Mouse (Mus musculus) liver, embryonic 16.5 days (tissue): Measurements from ENCODE around the gene Gpr176. TPM values are rescaled to one million over a fixed set of nuclear protein-coding genes. Genes with fewer than 3 reads are reported as not detected.

Experiments
- ATAC-seq: fragments of 200-750 bp; cut with Nextera tagmentation; 2 replicates; pipeline ENCODE4 v1.8.0; 2017; ENCODE audit warnings: low read depth, mild to moderate bottlenecking, moderate number of reproducible peaks, moderate library complexity
- H3K27ac ChIP-seq: fragments of 300-500 bp; sonication (generic); 2 replicates; pipeline ENCODE4 v1.5.1; 2014; ENCODE audit warnings: mild to moderate bottlenecking, low read length
- H3K27me3 ChIP-seq: fragments of 300-500 bp; sonication (generic); 2 replicates; pipeline ENCODE4 v1.6.1; 2014; ENCODE audit warnings: low read depth, low read length, mixed read lengths; ENCODE audit not compliant: control insufficient read depth, insufficient read depth
- H3K36me3 ChIP-seq: fragments of 300-500 bp; sonication (generic); 2 replicates; pipeline ENCODE4 v1.6.1; 2014; ENCODE audit warnings: mild to moderate bottlenecking; ENCODE audit not compliant: control insufficient read depth, insufficient read depth
- H3K4me1 ChIP-seq: fragments of 300-500 bp; sonication (generic); 2 replicates; pipeline ENCODE4 v1.6.1; 2014; ENCODE audit warnings: low read depth, low read length, mixed read lengths; ENCODE audit not compliant: control insufficient read depth
- H3K4me2 ChIP-seq: fragments of 300-500 bp; sonication (generic); 2 replicates; pipeline ENCODE4 v1.6.1; 2014; ENCODE audit warnings: low read depth, low read length, mixed read lengths
- H3K4me3 ChIP-seq: fragments of 300-500 bp; sonication (generic); 2 replicates; pipeline ENCODE4 v1.5.1; 2014; ENCODE audit warnings: low read depth, mild to moderate bottlenecking, low read length
- H3K9ac ChIP-seq: fragments of 300-500 bp; sonication (generic); 2 replicates; pipeline ENCODE4 v1.6.1; 2014; ENCODE audit warnings: low read depth, low read length
- H3K9me3 ChIP-seq: fragments of 300-500 bp; sonication (generic); replicated peaks from 2 replicates; pipeline ENCODE4 v1.6.1; 2016; ENCODE audit warnings: low read length; ENCODE audit not compliant: control insufficient read depth
- WGBS: fragments of 180-500 bp; shearing (Covaris S2); extraction: QIAGEN DNeasy Blood & Tissue Kit; methylation state at CpG from one replicate; pipeline ENCODE4 v1.1.7; 2014; ENCODE audit not compliant: insufficient replicate concordance; 5-methylcytosine and 5-hydroxymethylcytosine counted together
- polyA plus RNA-seq: library from polyadenylated mRNA; unstranded; fragments of >200 nt; fragmentation: Nextera tagmentation; extraction: Ambion mirVana; gene quantifications from 2 replicates; pipeline ENCODE4 v1.2.1, GENCODE M21; 2015

The Gpr176 gene
- polyA plus RNA-seq, 1 experiment from 2014 or later = 0.09 TPM

DNA sequence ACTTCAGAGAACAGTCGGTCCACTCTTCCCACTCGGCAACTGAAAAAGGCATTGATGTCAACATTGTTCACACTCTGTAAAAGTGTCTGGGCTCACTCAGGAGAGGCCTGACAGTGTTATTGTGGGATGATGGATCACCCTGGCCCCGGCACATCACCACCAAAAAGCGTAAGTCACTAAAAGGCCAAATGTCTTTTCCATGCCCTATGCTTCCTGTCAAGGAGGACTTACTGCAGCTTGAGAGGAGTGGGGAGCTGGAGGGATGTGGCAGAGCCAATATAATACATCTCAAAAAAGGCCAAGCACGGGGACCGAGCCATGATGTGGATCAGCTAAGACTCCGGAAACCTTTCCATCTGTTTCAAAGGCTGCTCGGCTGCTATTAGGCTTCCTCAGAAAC is 118.7 kb downstream of the Gpr176 start:
- Histone ChIP-seq H3K27me3 (no peaks in the 10 kb centered on the region), H3K4me3 (no peak overlapping the region), H3K4me1 (no peaks in the 10 kb centered on the region), H3K4me2 (no peak overlapping the region), H3K9me3 (no peaks in the 10 kb centered on the region), H3K27ac (no peak overlapping the region), H3K36me3 (no peaks in the 10 kb centered on the region), H3K9ac (no peak overlapping the region)
- 67% methylated on average over 8 of the region's 8 CpGs for WGBS
- ATAC-seq = no peak

DNA sequence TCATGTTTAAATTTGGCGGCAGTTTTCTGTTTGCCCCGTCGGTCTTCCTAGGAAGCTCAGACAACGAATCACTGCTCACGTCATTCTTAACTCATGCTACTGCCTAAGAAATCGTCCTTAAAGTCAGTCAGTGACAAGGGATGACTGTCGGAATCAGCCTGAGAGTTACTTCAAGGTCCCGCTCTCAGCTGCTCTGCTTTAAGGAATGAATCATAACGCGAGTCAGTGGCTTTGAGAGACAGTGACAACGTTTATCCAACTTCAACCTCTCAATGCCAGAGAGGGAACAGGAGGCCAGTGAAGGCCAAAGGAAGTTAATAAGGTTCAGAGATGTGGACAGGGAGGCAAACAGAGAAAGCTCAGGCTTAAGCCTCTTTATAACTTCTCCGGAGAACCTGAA is 124.3 kb downstream of the Gpr176 start:
- H3K4me2 ChIP-seq = no peak overlapping the region
- no peak for ATAC-seq
- WGBS = 63% methylated on average over 12 of the region's 12 CpGs
- H3K27me3 ChIP-seq = no peaks in the 10 kb centered on the region
- no peaks in the 10 kb centered on the region for H3K9me3 ChIP-seq
- no peak overlapping the region for H3K27ac ChIP-seq
- H3K4me3 ChIP-seq = no peak overlapping the region
- no peak overlapping the region for H3K9ac ChIP-seq
- H3K36me3 ChIP-seq = no peaks in the 10 kb centered on the region
- H3K4me1 ChIP-seq = no peaks in the 10 kb centered on the region

GRCm38 (mm10) chr2:118248016-118248415 is 125.2 kb downstream of the Gpr176 start:
- no peak overlapping the region for H3K9ac ChIP-seq
- H3K27me3 ChIP-seq = no peaks in the 10 kb centered on the region
- H3K4me3 ChIP-seq = no peak overlapping the region
- no peaks in the 10 kb centered on the region for H3K9me3 ChIP-seq
- 22% methylated on average over 2 of the region's 2 CpGs for WGBS
- ATAC-seq = peak; percentile 37; the same call in 1 of the 2 replicates
- H3K4me1 ChIP-seq = no peaks in the 10 kb centered on the region
- no peaks in the 10 kb centered on the region for H3K36me3 ChIP-seq
- no peak overlapping the region for H3K27ac ChIP-seq
- H3K4me2 ChIP-seq = no peak overlapping the region

- Histone ChIP-seq H3K4me3 (no peak overlapping the region), H3K27ac (no peak overlapping the region), H3K4me1 (no peaks in the 10 kb centered on the region), H3K9ac (no peak overlapping the region), H3K9me3 (no peaks in the 10 kb centered on the region), H3K27me3 (no peaks in the 10 kb centered on the region), H3K4me2 (no peak overlapping the region), H3K36me3 (no peaks in the 10 kb centered on the region)
- 9% methylated on average over 10 of the region's 10 CpGs for WGBS
- ATAC-seq = no peak
Measured at GRCm38 (mm10) chr2:118245914-118246313, 127.3 kb downstream of the Gpr176 start.

DNA sequence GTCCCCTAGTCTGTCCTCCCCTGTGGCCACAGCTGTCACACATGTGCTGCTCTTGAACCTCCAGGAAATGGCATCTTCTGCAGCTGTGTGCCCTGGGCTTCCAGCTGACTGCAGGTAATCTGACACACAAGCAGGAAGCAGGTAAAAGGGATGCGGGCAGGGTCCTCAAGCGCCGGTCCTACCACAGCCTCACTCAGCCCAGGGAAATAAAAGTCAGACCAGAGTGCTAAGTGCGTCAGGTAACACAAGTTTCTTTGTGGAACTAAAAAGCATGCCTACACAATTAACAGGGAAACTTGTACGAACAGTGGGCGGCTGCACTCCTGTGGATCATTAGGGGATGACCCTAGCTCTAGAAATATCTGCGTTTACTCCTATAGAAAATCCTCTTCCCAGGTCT is 137.0 kb downstream of the Gpr176 start:
- H3K27ac ChIP-seq = no peak overlapping the region
- no peaks in the 10 kb centered on the region for H3K36me3 ChIP-seq
- WGBS = 65% methylated on average over 7 of the region's 7 CpGs
- H3K9me3 ChIP-seq = no peaks in the 10 kb centered on the region
- ATAC-seq = no peak
- H3K4me1 ChIP-seq = no peaks in the 10 kb centered on the region
- no peak overlapping the region for H3K9ac ChIP-seq
- no peaks in the 10 kb centered on the region for H3K27me3 ChIP-seq
- H3K4me2 ChIP-seq = no peak overlapping the region
- no peak overlapping the region for H3K4me3 ChIP-seq

DNA sequence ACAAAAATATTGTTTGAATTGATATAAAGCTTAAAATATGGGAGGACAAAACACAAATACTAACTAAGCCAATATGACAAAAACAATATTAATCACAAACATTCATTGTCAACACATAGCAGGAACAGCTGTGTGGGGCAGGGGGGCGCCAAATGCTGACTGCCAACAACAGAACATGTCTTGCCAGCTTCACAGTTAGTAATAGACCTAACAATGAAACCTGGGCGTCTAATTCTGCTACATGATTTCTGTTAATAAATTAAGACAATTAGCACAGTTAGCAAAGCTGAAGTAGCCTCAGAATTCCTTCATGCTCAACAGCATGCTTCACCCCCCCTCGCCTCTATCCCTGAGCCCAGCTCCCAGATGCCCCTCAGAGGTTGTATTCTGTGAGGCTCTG is 137.6 kb downstream of the Gpr176 start:
- ATAC-seq = no peak
- H3K4me2 ChIP-seq = no peak overlapping the region
- no peaks in the 10 kb centered on the region for H3K9me3 ChIP-seq
- 56% methylated on average over 3 of the region's 3 CpGs for WGBS
- no peak overlapping the region for H3K4me3 ChIP-seq
- no peaks in the 10 kb centered on the region for H3K36me3 ChIP-seq
- H3K27me3 ChIP-seq = no peaks in the 10 kb centered on the region
- H3K4me1 ChIP-seq = no peaks in the 10 kb centered on the region
- H3K9ac ChIP-seq = no peak overlapping the region
- H3K27ac ChIP-seq = no peak overlapping the region

DNA sequence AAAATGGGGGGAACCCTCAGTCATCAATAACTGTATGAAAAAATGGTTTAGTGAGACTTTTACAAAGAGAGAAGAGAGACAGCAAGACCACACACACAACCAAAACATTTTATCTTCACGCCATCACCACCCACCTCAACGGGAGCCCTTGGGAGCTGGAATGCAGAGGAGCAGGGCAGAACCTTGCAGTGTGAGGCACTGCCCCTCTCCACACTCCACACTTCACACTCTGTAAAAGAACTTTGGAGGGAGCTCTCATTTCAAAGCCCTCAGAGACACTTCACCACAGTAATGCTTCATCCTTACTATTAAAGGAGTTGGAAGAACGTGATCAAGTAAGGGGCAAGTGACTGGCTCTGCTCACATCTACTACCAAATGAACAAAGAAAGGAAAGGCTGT is 142.7 kb downstream of the Gpr176 start:
- no peak overlapping the region for H3K4me3 ChIP-seq
- no peaks in the 10 kb centered on the region for H3K36me3 ChIP-seq
- WGBS = 46% methylated on average over 3 of the region's 3 CpGs
- H3K9ac ChIP-seq = no peak overlapping the region
- no peak for ATAC-seq
- no peaks in the 10 kb centered on the region for H3K9me3 ChIP-seq
- no peaks in the 10 kb centered on the region for H3K27me3 ChIP-seq
- no peaks in the 10 kb centered on the region for H3K4me1 ChIP-seq
- H3K27ac ChIP-seq = no peak overlapping the region
- H3K4me2 ChIP-seq = no peak overlapping the region

DNA sequence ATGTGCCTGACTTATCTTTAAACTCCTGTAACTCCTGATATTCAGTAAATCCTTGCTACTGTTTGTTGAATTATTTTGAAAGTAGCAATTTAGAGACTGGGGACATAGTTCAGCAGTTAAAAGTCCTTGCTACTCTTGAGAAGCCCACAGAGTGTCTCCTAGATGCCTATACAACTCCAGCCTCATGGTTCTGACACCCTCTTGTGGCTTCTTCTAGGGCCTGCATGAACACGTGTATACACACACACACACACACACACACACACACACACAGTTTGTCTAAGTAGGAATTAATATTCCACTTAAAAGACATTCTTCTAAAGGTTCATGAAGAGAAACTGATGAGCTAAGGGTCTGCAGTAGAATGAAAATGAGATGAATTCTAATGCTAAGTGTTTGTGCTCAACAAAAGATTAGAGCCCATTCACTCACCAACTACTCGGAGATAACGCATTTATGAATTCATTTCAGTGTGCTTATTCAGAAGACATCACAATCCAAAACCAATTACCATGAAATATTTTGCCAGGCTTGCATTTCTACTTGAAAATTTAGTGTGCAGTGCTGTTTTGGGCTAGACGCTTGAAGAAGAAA is 144.6 kb downstream of the Gpr176 start:
- Histone ChIP-seq H3K36me3 (no peaks in the 10 kb centered on the region), H3K4me3 (no peak overlapping the region), H3K4me2 (no peak overlapping the region), H3K27ac (no peak overlapping the region), H3K4me1 (no peaks in the 10 kb centered on the region), H3K9me3 (no peaks in the 10 kb centered on the region), H3K9ac (no peak overlapping the region), H3K27me3 (no peaks in the 10 kb centered on the region)
- no peak for ATAC-seq
- 71% methylated on average over 4 of the region's 4 CpGs for WGBS
